Mouse (Mus musculus) neutrophil, adult 5-6 weeks (primary cell): ENCODE measurements around the gene Cdk17. TPM values are rescaled to one million over a fixed set of nuclear protein-coding genes. Genes with fewer than 3 reads are reported as not detected.
A peak's percentile ranks its signal among the peaks of the same experiment; 100 is the strongest.

Experiments used
- ATAC-seq: fragments of 151-379, 151-347 bp; 2 replicates; pipeline ENCODE4 v1.8.0; 2017; ENCODE audit warnings: mild to moderate bottlenecking, moderate TSS enrichment; ENCODE audit not compliant: insufficient number of reproducible peaks, poor library complexity, low FRiP score, severe bottlenecking; ENCODE audit errors: extremely low read depth
- total RNA-seq: library from RNA; stranded (forward); fragments of 200-1000 nt; gene quantifications from 2 replicates; pipeline ENCODE4 v1.2.3, GENCODE M21; 2017

Cdk17 gene
- total RNA-seq, 1 experiment from 2014 or later = 126 TPM

DNA sequence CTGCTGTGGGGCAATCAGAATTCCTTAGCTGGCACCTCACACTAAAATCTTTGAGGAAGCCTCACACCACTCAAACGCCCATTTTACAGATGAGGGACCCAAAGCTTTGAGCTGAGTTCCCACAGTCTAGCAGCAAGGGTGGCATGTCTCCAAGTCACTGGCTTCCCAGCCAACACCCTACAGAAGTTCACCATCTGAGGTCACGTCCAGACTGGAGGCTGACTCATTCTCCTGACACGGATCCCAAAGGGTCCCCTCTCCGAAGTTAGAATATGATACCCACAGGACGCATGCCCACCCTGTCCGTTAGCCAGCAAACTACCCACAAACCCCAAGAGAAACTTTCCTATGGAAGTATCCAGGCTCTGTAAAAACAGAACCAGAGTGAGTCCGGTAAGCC is 111.2 kb downstream of the Cdk17 start:
- no peak for ATAC-seq

GRCm38 (mm10) chr10:93272986-93273982 is 112.6 kb downstream of the Cdk17 start:
- ATAC-seq = no peak

GRCm38 (mm10) chr10:93274277-93274696 is 113.6 kb downstream of the Cdk17 start:
- peak; percentile 60 for ATAC-seq

DNA sequence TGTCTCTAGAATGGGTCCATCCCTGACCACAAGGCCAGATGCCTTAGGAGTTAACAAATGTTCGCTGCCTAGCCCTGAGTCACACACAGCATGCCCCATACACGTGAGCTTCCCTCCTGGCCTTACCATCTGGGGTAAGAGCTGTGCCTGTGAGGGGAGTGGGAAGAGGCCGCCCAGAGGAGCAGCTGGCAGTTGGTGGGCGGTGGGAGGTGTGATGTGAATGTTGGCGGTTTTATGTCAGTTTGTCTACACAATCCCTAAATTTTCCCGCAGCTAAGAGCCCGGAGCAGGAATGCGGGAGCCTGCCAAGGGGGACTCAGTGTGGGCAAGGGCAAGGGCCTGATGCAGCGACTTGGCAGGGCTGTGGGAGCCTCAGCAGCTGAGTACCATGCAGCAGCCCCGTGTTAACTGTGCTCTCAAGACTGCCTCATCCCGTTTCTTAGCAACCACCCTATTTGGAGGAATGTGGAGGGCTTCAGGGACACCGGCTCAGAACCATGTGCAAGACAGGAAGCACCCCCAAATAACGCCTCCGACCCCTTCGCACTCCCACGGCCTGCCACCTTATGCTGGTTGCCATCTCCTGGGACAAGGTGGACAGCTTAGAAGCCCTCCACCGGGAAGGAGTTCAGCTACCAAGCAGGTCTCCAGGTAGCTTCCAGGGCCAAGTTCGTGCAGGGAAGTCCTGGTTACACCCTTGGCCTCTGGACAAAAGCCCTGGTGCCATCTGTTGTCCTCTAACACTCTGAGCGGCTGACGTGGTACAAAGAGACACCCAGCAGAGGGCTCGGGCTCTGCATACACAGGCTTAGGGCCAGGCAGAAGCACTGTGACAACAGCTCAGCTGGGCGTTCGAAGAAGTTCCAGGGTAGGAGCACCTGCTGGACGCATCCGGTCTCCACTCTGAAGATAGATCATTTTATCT is 114.8 kb downstream of the Cdk17 start:
- no peak for ATAC-seq

- no peak for ATAC-seq
These were observed 115.7 kb downstream of the Cdk17 start for GRCm38 (mm10) chr10:93276349-93276763.

GRCm38 (mm10) chr10:93276857-93277256 is 116.2 kb downstream of the Cdk17 start:
- ATAC-seq = no peak

GRCm38 (mm10) chr10:93278361-93278760 is 117.7 kb downstream of the Cdk17 start:
- no peak for ATAC-seq

- ATAC-seq = no peak
These were observed 118.4 kb downstream of the Cdk17 start for GRCm38 (mm10) chr10:93279062-93279461.

- ATAC-seq = no peak
These were observed 119.9 kb downstream of the Cdk17 start for GRCm38 (mm10) chr10:93280586-93280985.

- ATAC-seq = no peak
These were observed 120.4 kb downstream of the Cdk17 start for GRCm38 (mm10) chr10:93281092-93281491.

- no peak for ATAC-seq
These were observed 121.9 kb downstream of the Cdk17 start for GRCm38 (mm10) chr10:93282526-93282964.

- no peak for ATAC-seq
These were observed 122.6 kb downstream of the Cdk17 start for GRCm38 (mm10) chr10:93283258-93283657.

DNA sequence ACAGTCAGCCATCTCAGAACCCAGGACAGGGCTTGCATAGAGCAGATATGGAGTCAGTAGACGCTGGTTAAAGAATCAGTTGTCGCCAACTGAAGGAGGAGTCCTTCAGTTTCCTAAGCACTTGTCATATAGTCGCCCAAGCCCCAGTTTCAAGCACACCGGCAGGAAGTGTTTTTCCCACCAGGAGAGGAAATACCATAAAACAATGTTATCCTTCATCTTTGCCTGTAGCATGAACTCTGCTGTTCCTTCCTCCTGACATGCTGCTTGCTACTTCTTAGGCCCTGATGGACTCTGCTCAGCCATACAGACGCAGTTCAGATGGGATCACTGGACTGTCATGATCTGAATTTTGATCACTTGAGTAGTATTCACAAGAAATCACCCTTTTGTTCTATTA is 124.8 kb downstream of the Cdk17 start:
- no peak for ATAC-seq

DNA sequence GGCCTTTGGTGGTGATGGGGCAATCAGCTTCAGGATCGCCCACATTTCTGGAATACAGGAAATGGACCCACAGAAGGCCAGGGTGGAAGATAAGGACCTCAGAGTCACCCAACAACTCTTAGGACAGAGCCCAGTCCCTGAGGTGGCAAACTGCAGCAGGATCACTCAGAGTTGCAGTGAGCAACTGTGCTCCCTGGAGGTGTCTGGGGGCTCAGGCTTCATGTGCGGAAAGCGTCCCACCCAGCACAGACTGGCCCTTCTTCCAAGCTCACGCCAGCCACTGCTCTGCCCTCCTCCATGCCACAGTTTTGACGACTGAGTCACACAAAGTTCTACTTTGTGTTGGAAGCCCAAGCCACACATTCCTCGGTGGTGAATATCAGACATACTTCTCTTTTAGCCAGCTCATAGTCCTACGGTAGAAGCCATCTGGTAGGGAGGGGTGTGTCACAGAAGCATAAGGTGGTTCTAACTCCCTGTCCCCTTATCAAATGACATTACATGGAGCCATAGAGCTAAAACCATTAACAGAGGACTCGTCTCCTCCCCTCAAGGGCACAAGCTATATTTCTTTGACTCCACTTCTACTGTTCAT is 127.0 kb downstream of the Cdk17 start:
- ATAC-seq = no peak

GRCm38 (mm10) chr10:93288336-93288735 is 127.7 kb downstream of the Cdk17 start:
- ATAC-seq = no peak

DNA sequence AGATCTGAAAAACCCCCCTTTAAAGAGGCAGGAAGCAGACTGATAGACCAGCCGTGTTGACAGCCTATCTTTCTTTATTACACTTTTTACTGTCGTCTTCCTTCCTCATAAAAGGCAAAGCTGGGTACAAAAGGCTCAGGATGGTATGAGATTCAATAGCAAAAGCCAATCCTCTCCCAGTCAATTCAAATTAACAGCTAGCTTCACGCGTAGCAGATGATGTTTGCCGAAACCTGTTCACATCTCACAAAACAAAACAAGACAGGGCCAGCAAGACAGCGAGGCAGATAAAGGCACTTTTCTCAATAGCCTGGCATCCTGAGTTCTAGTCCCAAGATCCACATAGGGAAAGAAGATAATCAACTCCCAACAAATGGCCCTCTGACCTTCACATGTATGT is 128.7 kb downstream of the Cdk17 start:
- ATAC-seq = no peak

- no peak for ATAC-seq
These were observed 130.7 kb downstream of the Cdk17 start for GRCm38 (mm10) chr10:93291352-93291751.

DNA sequence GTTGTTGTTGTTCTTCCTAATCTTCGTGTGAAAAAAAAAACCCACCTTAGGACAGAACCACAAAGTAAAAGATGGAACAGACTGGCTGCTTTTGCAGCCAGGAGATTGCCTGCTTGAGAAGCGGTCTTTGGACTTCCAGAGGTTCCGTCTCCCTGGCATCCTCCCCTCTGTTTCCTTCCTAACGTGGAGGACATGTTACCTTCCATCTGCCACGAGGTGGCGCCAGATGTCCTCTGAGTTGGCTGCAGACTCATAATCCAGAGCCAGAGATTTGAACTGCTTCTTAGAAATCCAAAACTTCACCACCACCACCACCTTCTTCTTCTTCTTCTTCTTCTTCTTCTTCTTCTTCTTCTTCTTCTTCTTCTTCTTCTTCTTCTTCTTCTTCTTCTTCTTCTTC is 131.2 kb downstream of the Cdk17 start:
- no peak for ATAC-seq

DNA sequence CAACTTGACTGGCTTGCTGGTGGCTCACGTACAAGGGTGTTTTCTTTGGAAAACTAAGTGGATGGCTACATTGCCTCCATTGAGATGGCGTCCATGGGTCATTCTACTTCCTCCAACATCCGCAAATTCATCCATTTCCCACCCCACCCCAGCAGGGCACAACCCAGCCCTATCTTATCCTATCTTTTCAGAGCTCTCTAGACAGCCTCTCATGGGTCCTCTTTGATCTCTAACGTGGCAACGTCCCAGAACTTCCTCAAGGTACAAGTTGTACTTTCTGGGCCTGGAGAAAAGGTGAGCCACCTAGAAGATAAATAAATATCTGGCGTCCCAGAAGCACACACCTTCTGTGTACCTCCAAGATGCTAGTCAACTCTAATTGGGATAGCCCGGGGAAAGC is 132.9 kb downstream of the Cdk17 start:
- ATAC-seq = no peak
